Mouse (Mus musculus) ES-CJ7 (cell line): Measurements from ENCODE around the gene Gnb3.

Experiments
- DNase-seq: peaks from one replicate; pipeline ENCODE4 v3.0.0; 2011; ENCODE audit warnings: low read depth, low spot score

Gnb3 gene

GRCm38 (mm10) chr6:124803061-124803460 is 37.0 kb downstream of the Gnb3 start:
- peak; percentile 68 for DNase-seq

- DNase-seq = peak; percentile 85
Measured at GRCm38 (mm10) chr6:124802400-124802799, 37.7 kb downstream of the Gnb3 start.

- DNase-seq = no peak
Measured at GRCm38 (mm10) chr6:124796200-124796599, 43.9 kb downstream of the Gnb3 start.

GRCm38 (mm10) chr6:124795781-124796180 is 44.3 kb downstream of the Gnb3 start:
- DNase-seq = no peak

- DNase-seq = no peak
Measured at GRCm38 (mm10) chr6:124791911-124792310, 48.2 kb downstream of the Gnb3 start.

GRCm38 (mm10) chr6:124790121-124790520 is 50.0 kb downstream of the Gnb3 start:
- DNase-seq = no peak

- DNase-seq = peak; percentile 91
Measured at GRCm38 (mm10) chr6:124789519-124789918, 50.6 kb downstream of the Gnb3 start.

- no peak for DNase-seq
Measured at GRCm38 (mm10) chr6:124787722-124788121, 52.4 kb downstream of the Gnb3 start.

GRCm38 (mm10) chr6:124786756-124787420 is 53.2 kb downstream of the Gnb3 start:
- no peak for DNase-seq
